Mouse (Mus musculus) cerebellum, postnatal 14 days (tissue): ENCODE results near the gene Cds2.
"Not testable (repeated sequence)": the region's sequence is repeated elsewhere in the genome, so short reads cannot be mapped to it uniquely, and the experiment has no call there.

Experiments used
- DNase-seq, 2 experiments: peaks; one replicate each; pipeline ENCODE4 v3.0.0; 2021; ENCODE audit warnings: mixed read lengths in 2 of 2

Gene Cds2

DNA sequence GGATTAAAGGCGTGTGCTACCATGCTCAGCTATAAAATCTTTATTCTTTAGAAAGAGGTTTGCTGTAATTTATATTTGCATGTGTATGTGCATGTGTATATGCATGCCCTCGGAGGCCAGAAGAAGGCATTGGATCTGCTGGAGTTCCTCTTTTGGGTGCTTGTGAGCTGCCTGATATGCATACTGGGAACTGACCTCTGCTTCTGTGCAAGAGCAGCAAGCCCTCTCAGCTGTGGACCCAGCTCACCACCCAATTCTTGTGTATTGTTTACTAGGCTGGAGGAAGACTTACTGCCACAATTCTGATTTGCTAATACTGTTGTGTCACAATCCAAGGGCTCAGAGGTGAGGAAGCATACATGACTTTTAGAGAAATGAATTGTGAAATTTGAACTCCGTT, 3.1 kb downstream of the Cds2 start:
- no peak for DNase-seq

DNA sequence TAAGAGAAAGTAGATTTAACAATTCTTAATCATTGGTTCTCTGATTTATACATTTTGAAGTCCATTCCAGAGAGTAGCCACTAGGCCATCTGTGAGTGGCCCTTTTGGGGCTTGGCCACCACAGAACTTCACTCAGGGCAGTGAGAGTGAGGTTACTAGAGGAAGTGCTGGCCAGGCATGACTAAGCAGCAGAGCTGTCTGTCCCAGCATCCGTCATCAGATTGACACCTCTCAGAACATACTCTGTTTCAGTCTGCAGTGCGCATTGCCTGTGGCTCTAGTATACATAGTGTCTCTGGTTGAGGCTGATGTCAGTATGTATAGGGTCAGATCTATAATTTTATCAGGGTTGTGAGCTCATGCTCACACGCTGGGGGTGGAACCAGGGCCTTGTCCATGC, 6.3 kb downstream of the Cds2 start:
- DNase-seq = no peak

DNA sequence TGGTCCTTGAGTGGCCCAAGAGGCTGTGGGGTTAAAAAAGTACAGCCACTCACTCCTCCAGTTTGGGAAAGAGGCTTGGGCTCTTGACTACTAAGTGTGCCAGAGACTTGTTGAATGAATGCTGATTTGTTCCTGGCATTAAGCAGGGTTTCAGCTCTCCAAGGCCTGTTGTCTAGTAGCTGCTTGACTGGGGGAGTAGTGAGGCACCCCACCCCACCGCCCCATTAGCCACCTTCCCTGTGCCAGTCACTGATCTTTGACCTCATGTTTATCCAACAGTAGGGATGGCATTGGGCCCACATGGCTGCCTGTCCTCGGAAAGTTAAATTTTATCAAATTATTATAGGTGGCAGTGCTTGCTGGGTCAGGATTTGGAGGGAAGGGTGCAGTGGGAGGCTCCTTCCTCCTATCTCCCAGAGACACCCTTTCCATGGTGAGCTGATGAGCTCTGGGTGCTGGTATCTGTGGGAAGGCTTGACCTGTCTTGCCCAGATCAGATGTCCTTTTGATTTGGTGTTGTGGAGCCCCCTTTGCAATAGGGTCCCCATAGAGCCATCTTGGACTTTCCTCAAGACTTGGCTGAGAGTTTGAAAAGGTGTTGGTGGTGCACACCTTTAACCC, 7.5 kb downstream of the Cds2 start:
- DNase-seq = no peak

DNA sequence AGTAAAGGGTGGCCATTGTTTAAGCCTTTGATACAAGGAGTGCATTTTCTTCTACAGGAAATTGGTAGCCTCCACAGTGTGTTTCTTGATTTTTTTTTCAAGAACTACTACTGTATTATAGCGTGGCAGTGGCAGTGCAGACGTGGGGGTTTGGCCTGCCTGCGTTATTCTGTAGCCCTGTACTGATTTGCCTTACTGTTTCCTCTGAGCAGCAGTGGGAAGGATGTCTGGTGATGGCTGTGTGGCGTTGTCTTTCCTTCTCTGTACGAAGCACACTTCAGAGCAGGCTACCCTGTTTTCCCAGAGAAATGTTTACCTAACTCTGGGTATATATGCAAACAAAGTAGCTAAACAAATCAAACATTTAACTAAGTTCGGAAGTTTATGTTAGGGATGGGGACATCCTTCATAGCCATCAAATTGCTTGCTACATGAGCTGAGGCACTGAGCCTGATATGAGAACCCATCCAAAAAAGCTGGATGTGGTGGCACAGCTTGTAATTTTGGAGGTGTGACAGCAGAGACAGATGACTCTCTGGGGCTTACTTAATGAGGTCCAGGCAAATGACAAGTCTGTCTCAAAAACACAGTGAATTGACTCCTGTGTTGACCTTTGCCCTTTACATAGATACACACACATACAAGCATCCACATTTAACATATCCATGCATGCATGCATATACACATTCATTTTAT, 9.9 kb downstream of the Cds2 start:
- DNase-seq = no peak

DNA sequence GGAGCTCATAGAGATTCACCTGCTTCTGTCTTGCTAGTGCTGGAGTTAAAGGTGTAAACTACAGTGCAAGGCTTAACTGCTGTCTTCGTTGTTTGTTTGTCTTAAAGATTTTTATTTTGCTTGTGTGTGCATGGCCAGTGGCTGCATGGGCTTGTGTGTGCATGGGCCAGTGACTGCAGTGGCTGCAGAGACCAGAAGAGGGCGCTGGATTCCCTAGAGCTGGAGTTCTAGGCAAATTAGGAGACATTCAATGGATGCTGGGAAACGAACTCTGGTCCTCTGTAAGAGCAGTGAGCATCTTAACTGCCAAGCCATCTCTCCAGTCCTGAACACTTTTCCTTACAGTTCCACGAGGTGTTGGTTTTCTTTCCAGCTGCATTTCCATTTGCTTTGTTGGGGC, 12.6 kb downstream of the Cds2 start:
- DNase-seq = no peak

DNA sequence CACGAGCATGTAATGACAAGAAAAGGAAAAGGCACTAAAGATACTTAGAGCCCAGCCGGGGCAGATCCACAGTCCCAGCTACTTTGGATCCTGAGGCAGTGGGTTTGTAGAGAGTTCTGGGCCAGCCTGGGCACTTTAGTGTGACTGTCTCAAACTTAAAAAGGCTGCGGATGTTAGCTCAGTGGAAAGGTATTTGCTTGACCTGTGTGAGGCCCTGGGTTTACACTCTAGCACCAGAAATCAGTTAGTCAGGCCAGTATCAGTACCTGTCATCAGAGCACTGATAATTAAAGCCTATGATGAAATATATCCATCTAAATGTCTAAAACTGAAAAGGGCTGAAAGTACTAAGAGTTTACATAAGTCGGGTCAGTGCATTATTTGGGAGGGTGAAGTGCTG, 13.3 kb downstream of the Cds2 start:
- no peak for DNase-seq

DNA sequence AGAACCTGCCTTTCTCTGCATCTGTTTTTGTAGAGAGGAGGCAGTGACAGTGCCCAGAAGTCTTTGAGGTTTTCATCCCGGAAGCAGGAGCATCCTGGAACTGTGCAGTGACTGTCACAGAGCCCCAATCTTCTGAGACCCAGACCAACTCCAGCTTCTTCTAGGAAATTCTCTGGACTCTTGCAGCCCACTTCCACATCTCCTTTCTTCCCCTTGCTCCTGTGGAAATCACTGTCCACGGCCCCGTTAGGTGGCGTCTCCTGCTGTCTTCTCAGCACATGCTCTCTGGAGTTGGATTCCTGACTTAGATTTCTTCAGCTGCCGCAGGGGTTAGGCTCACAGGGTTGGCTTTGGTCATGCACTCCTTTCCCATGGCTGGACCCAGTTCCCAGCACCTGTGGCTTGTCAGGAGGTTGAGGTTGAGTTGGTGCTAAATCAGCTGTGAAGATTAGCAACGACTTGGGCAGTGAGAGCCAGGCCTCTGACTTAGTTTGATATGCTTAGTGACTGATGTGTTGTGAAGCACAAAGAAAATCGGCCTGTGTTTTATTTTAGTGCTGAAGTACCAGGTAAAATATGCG, 15.4 kb downstream of the Cds2 start:
- DNase-seq = no peak

DNA sequence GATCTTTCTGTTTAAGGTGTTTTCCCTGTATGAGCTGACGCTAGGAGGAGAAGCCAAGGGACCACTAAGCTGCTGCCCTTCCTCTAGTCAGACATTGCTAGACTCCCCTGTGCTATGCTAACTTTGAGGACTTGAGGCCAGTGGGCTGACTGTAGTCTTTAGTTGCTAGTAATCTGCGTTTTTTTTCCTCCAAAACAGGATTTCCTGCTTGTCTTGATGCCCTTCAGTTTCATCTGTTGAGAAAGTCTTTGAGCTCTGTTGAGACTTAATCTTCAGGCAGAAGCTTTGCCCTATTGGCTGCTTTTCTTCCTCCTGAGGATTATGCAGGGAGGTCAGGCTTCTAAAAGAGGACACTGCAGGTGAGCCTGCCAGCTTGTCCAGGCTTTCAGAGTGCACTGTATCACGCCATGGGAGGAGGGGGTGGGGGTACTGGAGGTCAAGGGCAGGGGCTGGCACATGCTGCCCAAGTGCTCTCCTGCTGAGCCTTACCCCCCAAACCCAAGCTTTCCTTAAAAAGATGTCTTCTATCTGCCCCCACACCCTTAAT, 16.5 kb downstream of the Cds2 start:
- no peak for DNase-seq

DNA sequence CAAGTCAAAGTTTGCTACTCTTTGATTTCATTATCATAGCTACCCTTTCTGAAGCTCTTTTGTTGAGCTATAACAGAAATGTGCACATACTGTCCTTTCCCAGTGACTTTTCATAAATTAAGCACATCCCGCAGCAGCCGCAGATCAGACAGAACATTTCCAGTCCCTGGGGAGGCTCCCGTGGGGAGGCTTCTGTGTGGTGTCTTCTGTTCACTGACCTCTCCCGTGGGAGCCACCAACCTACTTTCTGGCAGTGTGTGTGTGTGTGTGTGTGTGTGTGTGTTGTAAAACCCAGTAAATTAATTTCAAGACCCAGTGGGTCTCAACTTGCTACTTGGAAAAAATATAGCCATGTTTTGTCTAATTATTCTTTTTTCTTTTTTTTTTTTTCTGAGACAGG, 17.0 kb downstream of the Cds2 start:
- DNase-seq = no peak

DNA sequence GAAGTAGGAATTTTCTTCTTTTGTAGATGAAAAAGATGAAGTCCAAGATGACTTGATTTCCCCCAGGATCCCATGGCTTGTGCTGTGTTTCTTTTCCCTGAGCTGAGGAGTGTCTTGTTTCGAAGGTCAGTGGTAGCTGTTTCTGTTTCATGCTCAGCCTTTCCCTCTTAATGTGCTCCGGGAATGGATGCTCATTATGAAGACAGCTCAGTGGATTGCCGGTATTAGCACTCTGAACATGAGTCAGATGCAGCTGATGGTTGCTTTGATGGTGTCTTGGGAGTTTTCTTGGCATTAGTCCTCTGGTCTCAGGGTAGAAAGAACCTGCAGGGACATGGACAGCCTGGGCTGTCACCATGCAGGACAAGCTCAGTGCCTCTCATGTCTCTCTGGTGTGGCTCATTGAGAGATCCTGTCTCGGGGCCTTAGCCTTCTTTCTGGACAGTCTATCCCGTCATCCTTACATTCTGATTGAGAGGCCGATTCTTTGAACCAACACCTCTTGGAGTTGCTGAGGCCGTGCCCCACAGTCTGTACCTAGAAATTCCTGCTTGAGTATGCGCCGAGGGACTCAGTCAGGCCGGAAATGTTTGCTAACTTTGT, 17.7 kb downstream of the Cds2 start:
- no peak for DNase-seq

DNA sequence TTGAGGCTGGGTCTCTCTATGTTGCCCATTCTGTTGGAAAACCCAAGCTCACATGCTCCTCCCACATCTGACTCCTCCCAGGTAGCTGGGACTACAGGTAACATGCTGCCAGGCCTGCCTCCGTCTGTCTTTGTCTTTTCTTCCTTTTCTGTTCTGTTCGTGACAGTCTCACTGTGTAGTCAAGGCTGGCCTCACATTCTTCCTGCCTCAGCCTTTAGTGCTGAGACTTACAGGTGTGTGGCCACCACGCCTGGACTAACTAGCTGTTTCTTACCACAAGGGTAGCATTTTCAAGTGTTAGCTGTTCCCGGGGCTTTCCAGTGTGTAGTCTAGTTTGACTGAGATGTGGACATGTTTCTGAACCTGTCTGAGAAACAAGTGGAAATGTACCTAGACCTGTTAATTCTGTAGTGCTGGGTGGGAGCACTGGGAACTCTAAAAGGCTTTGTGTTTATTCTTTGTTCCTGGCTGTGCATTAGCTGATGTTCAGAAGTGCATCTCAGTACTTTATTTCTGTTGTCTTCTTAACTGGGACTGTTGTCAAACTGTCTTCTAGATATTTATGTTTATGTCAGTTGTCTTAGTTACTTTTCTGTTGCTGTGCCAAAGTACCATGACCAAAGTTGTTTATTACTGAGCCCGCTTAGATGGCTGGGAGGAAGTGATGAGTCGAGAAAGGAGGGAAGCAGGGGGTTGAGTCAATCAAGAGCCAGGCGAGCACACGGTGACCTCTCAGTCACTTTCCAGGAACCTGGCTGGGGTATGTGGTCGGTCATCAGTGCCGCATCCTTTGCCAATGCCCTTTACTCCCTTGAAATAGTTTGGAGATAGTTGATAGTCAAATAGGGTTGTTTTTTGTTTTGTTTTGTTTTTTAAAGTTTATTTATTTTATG, 18.9 kb downstream of the Cds2 start:
- DNase-seq = no peak

DNA sequence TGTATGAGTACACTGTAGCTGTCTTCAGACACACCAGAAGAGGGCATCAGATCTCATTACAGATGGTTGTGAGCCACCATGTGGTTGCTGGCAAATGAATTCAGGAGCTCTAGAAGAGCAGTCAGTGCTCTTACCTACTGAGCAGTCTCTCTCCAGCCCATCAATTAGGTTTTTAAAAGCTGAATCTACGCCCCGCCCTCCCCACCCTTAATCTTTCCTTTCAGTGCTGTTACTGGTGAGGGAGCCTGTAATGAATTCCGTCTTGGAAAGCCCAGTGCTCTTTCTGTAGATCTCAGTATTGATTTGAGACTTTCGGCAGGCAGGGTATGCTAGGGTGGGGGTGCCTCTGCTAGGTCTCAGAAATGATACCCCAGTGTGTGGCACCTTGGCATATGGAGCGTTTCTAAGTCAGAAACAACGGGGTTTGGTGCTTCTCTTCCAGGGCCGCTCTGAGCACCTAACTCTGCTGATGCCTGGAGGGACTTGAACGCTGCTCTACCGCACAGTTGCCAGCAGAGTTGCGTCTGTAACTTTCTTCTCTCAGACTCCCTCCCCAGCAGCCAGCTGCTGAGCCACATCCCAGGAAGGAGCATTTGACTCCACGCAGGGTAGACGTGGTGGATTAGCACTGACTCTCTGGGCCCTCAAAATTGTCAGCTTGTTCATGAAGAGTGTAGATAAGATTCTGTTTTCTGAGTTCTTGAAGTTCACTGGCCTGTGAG, 19.7 kb downstream of the Cds2 start:
- DNase-seq = no peak

DNA sequence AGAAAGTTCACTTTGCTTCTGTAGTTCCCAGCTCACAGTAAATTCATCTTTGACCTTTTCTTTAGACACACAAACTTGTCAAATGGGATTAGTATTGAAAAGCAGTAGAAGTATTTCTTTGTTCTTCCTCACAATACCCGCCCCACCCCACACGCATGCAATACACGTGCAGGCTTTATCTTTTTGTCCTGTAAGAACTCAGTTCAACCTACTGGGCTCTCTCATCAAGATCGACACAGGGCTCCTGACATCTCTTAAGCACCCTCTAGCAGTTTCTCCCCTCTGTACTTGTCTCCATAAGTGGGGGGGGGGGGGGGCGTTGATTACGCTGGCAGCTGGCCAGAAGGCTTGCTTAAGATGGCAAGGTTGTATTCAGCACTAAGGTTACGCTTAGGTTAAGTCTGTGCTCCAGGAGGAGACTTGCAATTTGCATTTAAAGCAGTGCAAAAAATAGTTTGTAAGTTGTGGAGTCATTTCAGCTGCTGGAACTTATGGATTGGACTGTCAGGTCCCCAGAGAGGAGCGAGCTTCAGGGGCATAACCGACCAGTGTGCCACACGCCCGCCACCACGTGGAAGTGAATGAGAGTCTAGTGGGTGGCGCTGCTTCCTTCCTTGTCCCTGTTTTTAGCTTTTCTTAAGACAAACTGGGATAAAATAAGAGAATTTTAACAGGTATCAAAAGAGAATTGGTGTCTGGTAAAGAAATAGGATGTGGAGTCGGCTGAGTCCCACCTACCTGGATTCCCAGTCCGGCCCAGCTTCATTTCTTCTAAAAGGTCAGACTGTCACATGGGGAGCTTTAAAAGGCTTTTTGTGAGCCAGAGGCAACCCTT, 20.5 kb downstream of the Cds2 start:
- DNase-seq = no peak

DNA sequence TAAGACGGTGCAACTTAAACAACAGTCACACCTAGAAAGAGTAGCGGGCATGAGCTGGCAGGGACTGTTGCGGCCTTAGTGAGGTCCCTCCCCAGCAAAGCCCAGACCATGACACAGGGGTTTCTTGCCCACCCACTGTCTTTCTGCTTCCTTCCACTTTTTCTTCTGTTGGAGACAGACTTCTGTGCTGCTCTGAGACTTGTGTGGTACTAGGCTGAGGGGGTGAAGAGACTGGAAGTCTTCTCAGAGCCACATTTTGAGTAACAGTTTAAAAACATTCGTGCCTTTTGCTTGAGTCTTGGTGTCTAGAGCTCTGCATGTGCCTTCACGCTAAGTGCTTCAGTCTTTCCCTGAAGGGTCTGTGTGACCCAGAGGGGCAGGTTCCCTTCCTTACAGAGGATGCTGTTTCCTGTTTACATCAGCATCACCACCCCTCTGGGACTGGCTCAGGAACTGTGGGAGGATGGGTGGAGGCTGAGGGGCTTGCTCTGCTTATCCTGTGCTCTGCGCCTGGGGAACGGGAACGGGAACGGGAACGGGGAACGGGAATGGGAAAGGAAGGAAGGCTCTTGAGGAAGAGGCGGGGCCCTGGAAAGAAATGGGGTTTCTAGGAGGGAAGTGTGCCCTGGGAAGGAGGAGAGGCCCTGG, 21.7 kb downstream of the Cds2 start:
- no peak for DNase-seq

DNA sequence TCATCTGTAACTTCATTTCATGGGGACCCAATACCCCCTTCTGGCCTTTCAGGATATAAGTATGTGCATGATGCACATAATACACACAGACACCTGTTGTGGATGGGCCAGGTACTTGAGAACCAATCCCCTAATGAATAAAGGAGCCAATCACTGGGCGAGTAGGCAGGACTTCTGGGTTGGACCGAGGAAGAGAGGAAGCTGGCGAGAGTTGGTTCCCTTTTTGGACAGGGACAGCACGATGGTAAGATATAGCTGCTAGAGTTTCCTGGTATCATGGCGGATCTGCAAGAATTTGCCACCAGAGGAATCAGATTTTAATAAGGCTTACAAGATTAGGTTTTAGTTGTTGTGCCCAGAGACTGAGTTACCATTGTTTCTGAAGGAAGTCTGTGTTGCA, 22.8 kb downstream of the Cds2 start:
- not testable (repeated sequence) for DNase-seq

DNA sequence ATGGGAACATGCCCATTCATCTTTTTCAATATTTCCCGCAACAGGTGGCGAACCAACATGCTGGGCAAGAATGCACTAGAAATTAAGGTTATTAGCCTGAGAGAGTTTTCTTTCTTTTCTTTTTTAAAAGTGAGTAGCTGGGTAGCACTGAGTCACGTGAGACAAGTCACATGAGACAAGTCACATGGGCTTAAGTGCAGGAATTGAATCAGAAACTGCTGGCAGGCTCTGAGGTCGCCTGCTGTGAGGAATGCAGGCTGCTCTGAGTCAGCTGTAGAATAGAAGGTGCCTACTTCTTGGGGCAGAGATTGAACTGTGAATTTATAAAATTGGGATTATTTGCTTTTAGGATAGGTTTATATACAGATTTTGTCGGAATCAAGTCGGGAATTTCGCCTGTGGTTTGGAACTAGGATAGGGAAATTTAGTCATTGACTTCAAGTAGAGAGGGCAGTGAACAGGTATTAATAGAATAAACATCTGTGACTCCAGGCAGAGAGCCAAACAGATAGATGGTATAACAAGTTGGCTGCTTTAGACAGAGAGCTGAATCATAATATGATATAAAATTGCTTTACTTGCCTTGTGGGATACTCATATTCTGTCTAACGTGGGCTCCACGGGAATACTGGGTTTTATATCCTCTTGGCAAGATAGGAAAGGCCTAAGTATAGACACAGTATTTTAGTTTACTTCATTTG, 23.6 kb downstream of the Cds2 start:
- peak; percentile 79 to 84 for DNase-seq

DNA sequence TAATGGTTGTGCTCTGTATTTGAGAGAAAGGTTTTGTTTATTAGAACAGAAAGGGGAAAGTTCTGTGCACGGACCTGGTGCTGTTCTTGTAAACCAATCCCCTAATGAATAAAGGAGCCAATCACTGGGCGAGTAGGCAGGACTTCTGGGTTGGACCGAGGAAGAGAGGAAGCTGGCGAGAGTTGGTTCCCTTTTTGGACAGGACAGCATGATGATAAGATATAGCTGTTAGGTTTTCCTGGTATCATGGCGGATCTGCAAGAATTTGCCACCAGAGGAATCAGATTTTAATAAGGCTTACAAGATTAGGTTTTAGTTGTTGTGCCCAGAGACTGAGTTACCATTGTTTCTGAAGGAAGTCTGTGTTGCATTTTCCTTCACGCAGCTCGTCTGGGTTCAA, 26.3 kb downstream of the Cds2 start:
- DNase-seq = not testable (repeated sequence)

DNA sequence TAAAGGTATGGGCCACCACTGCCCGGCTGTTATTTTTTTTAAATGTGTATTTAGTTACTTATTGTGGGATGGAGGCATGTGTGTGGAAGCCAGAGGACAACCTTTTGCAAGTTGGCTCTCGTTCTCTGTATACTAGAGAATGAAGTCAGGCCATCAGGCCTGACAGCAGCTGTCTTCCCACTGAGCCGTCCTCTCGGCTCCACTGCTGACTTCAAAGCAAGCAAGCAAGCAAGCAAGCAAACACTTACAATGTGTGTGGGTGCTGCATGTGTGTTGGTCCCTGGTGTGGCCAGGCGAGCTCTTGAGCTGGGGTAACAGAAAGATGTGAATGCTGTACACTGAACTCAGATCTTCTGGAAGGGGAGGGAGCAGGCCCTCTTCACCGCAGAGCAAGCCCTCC, 27.9 kb downstream of the Cds2 start:
- DNase-seq = no peak

DNA sequence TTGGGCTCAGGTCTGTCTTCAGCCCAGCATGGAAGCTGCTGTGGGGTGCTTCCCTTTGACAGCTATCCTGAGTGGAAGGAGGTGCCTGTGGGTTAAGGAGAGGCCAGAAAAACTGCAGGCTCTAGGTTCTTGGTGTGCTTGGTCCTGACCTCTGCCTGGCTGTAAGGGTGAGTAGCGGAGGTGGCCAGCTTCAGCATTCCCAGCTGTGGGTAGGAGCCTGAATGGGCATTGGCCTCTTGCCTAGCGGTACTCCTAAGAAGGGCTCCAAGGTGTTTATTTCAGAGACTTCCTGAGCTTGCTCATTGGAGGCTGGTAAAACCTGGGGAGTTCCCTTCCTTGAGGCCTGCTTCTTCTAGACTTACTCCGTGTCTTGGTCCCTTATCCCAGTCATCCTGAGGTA, 28.3 kb downstream of the Cds2 start:
- DNase-seq = peak; percentile 32 to 48

DNA sequence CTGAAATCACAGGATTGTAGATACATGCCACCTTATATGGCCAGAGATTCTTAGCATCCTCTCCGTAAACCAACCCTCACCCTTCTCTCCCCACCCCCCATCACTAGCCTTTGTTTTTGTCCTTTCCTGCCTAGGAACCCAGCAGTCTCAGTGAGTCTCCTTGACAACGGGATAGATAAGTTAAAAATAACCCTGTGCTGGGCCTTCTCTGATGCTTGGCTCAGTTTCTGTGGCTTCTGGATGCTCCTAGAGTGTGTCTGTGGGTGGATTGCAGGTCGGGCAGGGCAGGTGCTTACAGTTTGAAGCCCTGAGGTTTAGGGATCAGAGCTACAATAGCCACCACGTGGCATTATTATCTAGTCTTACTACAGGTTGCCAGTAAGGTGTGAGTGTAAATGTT, 29.1 kb downstream of the Cds2 start:
- peak; percentile 69 to 77 for DNase-seq
